Comparison of ENCODE assay signal across 9 mouse cellular contexts in genomic region chr4:72139475-72140120, GRCm38 (mm10).
DNase-seq lines count a peak whose midpoint lies in the region; ATAC-seq and TF ChIP-seq lines count a peak whose summit lies in the region.
"Had no signal": no experiment of that assay in that cellular context is flagged by ENCODE, and none has a peak within 500 bp of the region (broad histone marks: within the 10 kb centered on the region; RNA-seq: fewer than 3 reads in every experiment).

No protein-coding gene starts in this region.

- H3K27ac ChIP-seq in heart, embryonic 12.5 days (ENCODE audit: poor library complexity, severe bottlenecking): no peak overlapping the region
- no peak overlapping the region for H3K27ac ChIP-seq in heart, embryonic 10.5 days
- no peak overlapping the region for H3K27ac ChIP-seq in hindbrain, embryonic 15.5 days (replicated peaks)
- H3K27ac ChIP-seq in stomach, postnatal 0 days (replicated peaks): no peak overlapping the region; the same call in 1 of the 2 replicates
- no peak overlapping the region for H3K27ac ChIP-seq in thymus, adult 2 months (ENCODE audit: control insufficient read depth, insufficient read depth, low read length)

- 53% methylated on average over 11 of the region's 11 CpGs for WGBS in heart, embryonic 12.5 days
- 82% methylated on average over 11 of the region's 11 CpGs for WGBS in heart, embryonic 10.5 days
- 58% methylated on average over 11 of the region's 11 CpGs for whole genome bisulfite sequencing in hindbrain, embryonic 15.5 days
- WGBS in stomach, postnatal 0 days: 42% methylated on average over 11 of the region's 11 CpGs
- 96% methylated on average over 11 of the region's 11 CpGs for WGBS in thymus, adult 2 months

- no peak for TF ChIP-seq POLR2A in thymus, adult 2 months (IDR thresholded peaks at IDR 0.05; ENCODE audit: control insufficient read depth, extremely low read depth, insufficient read depth, low read length, poor library complexity)

- TF ChIP-seq EP300 in stomach, postnatal 0 days (optimal IDR thresholded peaks at IDR 0.05): no peak

- TF ChIP-seq CTCF in stomach, postnatal 0 days (IDR thresholded peaks at IDR 0.05; ENCODE audit: low read depth): no peak
- no peak for TF ChIP-seq CTCF in thymus, adult 2 months (IDR thresholded peaks at IDR 0.05; ENCODE audit: borderline replicate concordance, control insufficient read depth, extremely low read depth, insufficient read depth, low read length, poor library complexity)

- peaks cover 22% of the 10 kb centered on the region for H3K36me3 ChIP-seq in heart, embryonic 12.5 days
- H3K36me3 ChIP-seq in heart, embryonic 10.5 days: peaks cover 33% of the 10 kb centered on the region
- peaks cover 38% of the 10 kb centered on the region for H3K36me3 ChIP-seq in hindbrain, embryonic 15.5 days
- H3K36me3 ChIP-seq in stomach, postnatal 0 days (ENCODE audit: control insufficient read depth, insufficient read depth, low read length): peaks cover 5% of the 10 kb centered on the region; the same call in 1 of the 2 replicates
- H3K36me3 ChIP-seq in thymus, adult 2 months (ENCODE audit: control insufficient read depth, insufficient read depth, low read length): no peaks in the 10 kb centered on the region

- H3K4me1 ChIP-seq in heart, embryonic 12.5 days (replicated peaks): peaks cover 5% of the 10 kb centered on the region
- H3K4me1 ChIP-seq in heart, embryonic 10.5 days: no peaks in the 10 kb centered on the region
- H3K4me1 ChIP-seq in hindbrain, embryonic 15.5 days (replicated peaks): 0 out of 2 replicates have a peak, but pooled peaks cover 4% of the 10 kb centered on the region
- H3K4me1 ChIP-seq in stomach, postnatal 0 days (replicated peaks; ENCODE audit: control insufficient read depth, insufficient read depth): no peaks in the 10 kb centered on the region
- H3K4me1 ChIP-seq in thymus, adult 2 months (replicated peaks; ENCODE audit: control insufficient read depth, insufficient read depth, low read length): no peaks in the 10 kb centered on the region

- no peak for DNase-seq in heart, embryonic 10.5 days (ENCODE audit: low spot score)
- peak; percentile 77 for DNase-seq in retina, postnatal 1 day
- DNase-seq in retina, embryonic 14.5 days (ENCODE audit: low spot score): no peak
- peak; percentile 28 for DNase-seq in stomach, postnatal 0 days (ENCODE audit: low spot score)
- DNase-seq in urinary bladder, adult 2 months (ENCODE audit: low spot score): no peak
- no peak for DNase-seq in thymus, adult 2 months

- H3K4me2 ChIP-seq in heart, embryonic 12.5 days: no peak overlapping the region
- no peak overlapping the region for H3K4me2 ChIP-seq in hindbrain, embryonic 15.5 days
- H3K4me2 ChIP-seq in stomach, postnatal 0 days (replicated peaks; ENCODE audit: low read depth): no peak overlapping the region

- peak; percentile 73 for ATAC-seq in heart, embryonic 12.5 days (ENCODE audit: insufficient number of reproducible peaks, low FRiP score)
- ATAC-seq in hindbrain, embryonic 15.5 days (ENCODE audit: low FRiP score, low read depth): peak; percentile 88
- ATAC-seq in stomach, postnatal 0 days (ENCODE audit: low FRiP score, low TSS enrichment): no peak

- peaks cover 7% of the 10 kb centered on the region; the same call in 1 of the 2 replicates for H3K27me3 ChIP-seq in heart, embryonic 12.5 days (replicated peaks)
- no peaks in the 10 kb centered on the region for H3K27me3 ChIP-seq in heart, embryonic 10.5 days (ENCODE audit: insufficient read depth, poor library complexity, severe bottlenecking)
- H3K27me3 ChIP-seq in hindbrain, embryonic 15.5 days: no peaks in the 10 kb centered on the region
- H3K27me3 ChIP-seq in stomach, postnatal 0 days (ENCODE audit: control insufficient read depth, insufficient read depth, low read length): no peaks in the 10 kb centered on the region
- H3K27me3 ChIP-seq in thymus, adult 2 months (ENCODE audit: control insufficient read depth, insufficient read depth, low read length): no peaks in the 10 kb centered on the region

- no peak overlapping the region for H3K9ac ChIP-seq in heart, embryonic 12.5 days
- H3K9ac ChIP-seq in hindbrain, embryonic 15.5 days: no peak overlapping the region
- no peak overlapping the region for H3K9ac ChIP-seq in stomach, postnatal 0 days (ENCODE audit: low read length)

- H3K4me3 ChIP-seq in heart, embryonic 12.5 days: no peak overlapping the region
- no peak overlapping the region for H3K4me3 ChIP-seq in heart, embryonic 10.5 days
- H3K4me3 ChIP-seq in hindbrain, embryonic 15.5 days: no peak overlapping the region
- no peak overlapping the region for H3K4me3 ChIP-seq in stomach, postnatal 0 days (ENCODE audit: low read depth, low read length)
- H3K4me3 ChIP-seq in thymus, adult 2 months (ENCODE audit: control insufficient read depth, insufficient read depth, low read length): no peak overlapping the region
- H3K4me3 ChIP-seq: erythroblast, embryonic 14.5 days had no signal

- H3K9me3 ChIP-seq in heart, embryonic 12.5 days (replicated peaks): no peaks in the 10 kb centered on the region
- no peaks in the 10 kb centered on the region for H3K9me3 ChIP-seq in heart, embryonic 10.5 days
- H3K9me3 ChIP-seq in hindbrain, embryonic 15.5 days: no peaks in the 10 kb centered on the region
- H3K9me3 ChIP-seq in stomach, postnatal 0 days (ENCODE audit: control insufficient read depth, low read length): no peaks in the 10 kb centered on the region

Comparison
In these comparisons a context has a peak if more than half of its experiments do, and no peak if none do; other contexts are left out.
1. DNase-seq: peak in retina, postnatal 1 day (single experiment) and stomach, postnatal 0 days (single experiment); none in heart, embryonic 10.5 days (single experiment), retina, embryonic 14.5 days (single experiment), urinary bladder, adult 2 months (single experiment) and thymus, adult 2 months (single experiment).